Mouse (Mus musculus) sigmoid colon, adult 10 weeks (tissue): ENCODE results near the gene Coch. TPM values are rescaled to one million over a fixed set of nuclear protein-coding genes. Genes with fewer than 3 reads are reported as not detected.

Experiments used
- polyA plus RNA-seq: library from polyadenylated mRNA; stranded (reverse); fragments of 350-450 nt; fragmentation: Illumina TruSeq; extraction: RNeasy Lipid Tissue Mini Kit (QIAGEN cat#74804); gene quantifications from one replicate; pipeline ENCODE4 v1.2.3, GENCODE M21; 2014; ENCODE audit warnings: low read depth, low replicate concordance

The Coch gene
- polyA plus RNA-seq = 1.1 TPM

DNA sequence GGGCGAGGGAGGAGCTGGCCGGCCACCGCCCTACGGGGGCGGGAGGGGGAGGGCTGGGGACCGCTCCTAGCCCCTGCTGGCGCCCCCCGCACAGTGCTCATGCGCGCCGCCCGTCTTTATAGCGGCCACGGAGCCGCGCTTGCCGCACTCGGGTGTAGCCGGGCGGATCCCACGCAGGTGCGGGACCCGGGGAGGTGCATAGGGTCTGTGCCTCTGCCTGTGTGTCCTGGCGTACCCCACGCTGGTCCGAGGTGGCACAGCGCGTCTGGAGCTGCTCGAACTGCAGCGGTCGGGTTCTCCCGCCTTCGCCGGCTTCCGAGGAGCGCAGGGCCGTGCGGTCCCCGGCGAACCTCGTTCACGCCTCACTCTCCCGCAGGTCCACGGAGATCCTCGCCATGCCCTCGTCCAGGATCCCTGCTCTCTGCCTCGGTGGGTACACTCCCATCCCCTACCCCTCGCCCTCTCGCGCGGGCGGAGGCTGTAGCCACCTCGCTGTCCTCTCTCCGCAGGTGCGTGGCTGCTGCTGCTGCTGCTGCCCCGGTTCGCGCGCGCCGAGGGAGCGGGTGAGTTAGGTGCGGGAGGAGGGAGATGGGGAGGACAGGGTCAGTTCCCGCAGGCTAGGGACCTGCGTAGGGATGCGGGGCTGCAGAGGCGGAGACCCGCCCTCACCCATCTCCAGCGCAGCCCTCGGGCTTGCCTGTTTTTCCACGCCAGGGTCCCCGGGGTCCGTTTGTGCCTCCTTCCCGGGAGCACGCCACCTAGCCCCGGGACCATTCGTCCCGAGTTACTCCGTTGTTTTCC is at the start of gene Coch:
TSS of gene Coch (plus strand) at position 113 of the 801 bp plus-strand sequence.

Other genes starting within 250 kb of the Coch start
- gene G2e3, start 245.3 kb upstream of the Coch start, polyA plus RNA-seq = 42.4 TPM
- 152 TPM for gene Scfd1, start 215.8 kb upstream of the Coch start, polyA plus RNA-seq
- gene Ap4s1, start 97.7 kb downstream of the Coch start, polyA plus RNA-seq = 41.3 TPM
- 144 TPM for gene Strn3, start 98.6 kb downstream of the Coch start, polyA plus RNA-seq
- gene Hectd1, start 236.2 kb downstream of the Coch start, polyA plus RNA-seq = 89.6 TPM